Mouse (Mus musculus) CH12.LX (cell line): ENCODE results near the gene Bcat1.

Experiments used
- CHD2 ChIP-seq: IDR thresholded peaks from 2 replicates; pipeline ENCODE4 v1.6.1; 2011; ENCODE audit warnings: low read length, improper control_type of control experiment
- POLR2A ChIP-seq: IDR thresholded peaks from 2 replicates; pipeline ENCODE4 v1.6.1; 2011; ENCODE audit warnings: low read depth, mild to moderate bottlenecking, improper control_type of control experiment, low read length
- RAD21 ChIP-seq: IDR thresholded peaks from 2 replicates; pipeline ENCODE4 v1.6.1; 2011; ENCODE audit warnings: low read depth, mild to moderate bottlenecking, low read length, improper control_type of control experiment, moderate library complexity

- TF ChIP-seq CHD2: no peak
- TF ChIP-seq POLR2A: no peak
- TF ChIP-seq RAD21: no peak
Observed at GRCm38 (mm10) chr6:144944435-144945365, 131.3 kb downstream of the Bcat1 start.
